Mouse (Mus musculus): ENCODE data around the gene Ttc17. TPM values are rescaled to one million over a fixed set of nuclear protein-coding genes. Genes with fewer than 3 reads are reported as not detected.
"Not testable (repeated sequence)": the region's sequence is repeated elsewhere in the genome, so short reads cannot be mapped to it uniquely, and the experiment has no call there.

The Ttc17 gene
- total and polyA plus RNA-seq, 3 experiments, result 16.6 to 35.4 (median 34.6) TPM

- Histone ChIP-seq H3K27ac (no peak overlapping the region), H3K4me3 (no peak overlapping the region), H3K27me3 (ENCODE audit: control insufficient read depth, insufficient read depth, low read length) (no peaks in the 10 kb centered on the region), H3K36me3 (ENCODE audit: control insufficient read depth, insufficient read depth, low read length) (peaks cover 18% of the 10 kb centered on the region), H3K4me1 (ENCODE audit: control insufficient read depth, insufficient read depth, low read length) (peaks cover 20% of the 10 kb centered on the region), H3K79me2 (replicated peaks; ENCODE audit: control insufficient read depth, insufficient read depth, low read length) (peaks cover 7% of the 10 kb centered on the region), H3K9ac (ENCODE audit: low read depth, low read length) (no peak overlapping the region)
- WGBS, result 92% methylated on average over 1 of the region's 1 CpGs
- TF ChIP-seq EP300 (IDR thresholded peaks at IDR 0.05; ENCODE audit: insufficient read depth, low read depth, low read length) (no peak), CTCF (IDR thresholded peaks at IDR 0.05) (no peak), POLR2A (IDR thresholded peaks at IDR 0.05; ENCODE audit: insufficient read depth, low read depth, low read length) (no peak)
- intact Hi-C loops (cut with DNase I), result no loop called here
- no peak for DNase-seq
These were observed 3.9 kb downstream of the Ttc17 start for GRCm38 (mm10) chr2:94402561-94402960.

- H3K9ac ChIP-seq (ENCODE audit: low read depth, low read length), result no peak overlapping the region
- WGBS, result 56% methylated on average over 7 of the region's 7 CpGs
- intact Hi-C loops (cut with DNase I), result no loop called here
- no peak for DNase-seq
- H3K36me3 ChIP-seq (ENCODE audit: control insufficient read depth, insufficient read depth, low read length), result peaks cover 20% of the 10 kb centered on the region
- no peak overlapping the region for H3K4me3 ChIP-seq
- H3K27me3 ChIP-seq (ENCODE audit: control insufficient read depth, insufficient read depth, low read length), result no peaks in the 10 kb centered on the region
- no peak for TF ChIP-seq EP300 (IDR thresholded peaks at IDR 0.05; ENCODE audit: insufficient read depth, low read depth, low read length)
- no peak for TF ChIP-seq CTCF (IDR thresholded peaks at IDR 0.05)
- no peak overlapping the region for H3K27ac ChIP-seq
- peaks cover 7% of the 10 kb centered on the region for H3K79me2 ChIP-seq (replicated peaks; ENCODE audit: control insufficient read depth, insufficient read depth, low read length)
- peaks cover 20% of the 10 kb centered on the region for H3K4me1 ChIP-seq (ENCODE audit: control insufficient read depth, insufficient read depth, low read length)
These were observed 4.4 kb downstream of the Ttc17 start for GRCm38 (mm10) chr2:94402096-94402495.

GRCm38 (mm10) chr2:94401006-94401405, 5.5 kb downstream of the Ttc17 start:
- Histone ChIP-seq H3K9ac (ENCODE audit: low read depth, low read length) (no peak overlapping the region), H3K79me2 (replicated peaks; ENCODE audit: control insufficient read depth, insufficient read depth, low read length) (peaks cover 7% of the 10 kb centered on the region), H3K4me1 (ENCODE audit: control insufficient read depth, insufficient read depth, low read length) (peaks cover 21% of the 10 kb centered on the region), H3K36me3 (ENCODE audit: control insufficient read depth, insufficient read depth, low read length) (peaks cover 21% of the 10 kb centered on the region), H3K27me3 (ENCODE audit: control insufficient read depth, insufficient read depth, low read length) (no peaks in the 10 kb centered on the region), H3K27ac (no peak overlapping the region), H3K4me3 (no peak overlapping the region)
- WGBS, result 55% methylated on average over 3 of the region's 3 CpGs
- intact Hi-C loops (cut with DNase I), result no loop called here
- TF ChIP-seq POLR2A (IDR thresholded peaks at IDR 0.05; ENCODE audit: insufficient read depth, low read depth, low read length) (no peak), EP300 (IDR thresholded peaks at IDR 0.05; ENCODE audit: insufficient read depth, low read depth, low read length) (no peak), CTCF (IDR thresholded peaks at IDR 0.05) (no peak)
- no peak for DNase-seq

- H3K36me3 ChIP-seq (ENCODE audit: control insufficient read depth, insufficient read depth, low read length), result peaks cover 18% of the 10 kb centered on the region
These were observed 8.1 kb downstream of the Ttc17 start for GRCm38 (mm10) chr2:94398138-94398970.

GRCm38 (mm10) chr2:94397453-94397852, 9.0 kb downstream of the Ttc17 start:
- intact Hi-C loops (cut with DNase I), result no loop called here
- Histone ChIP-seq H3K36me3 (ENCODE audit: control insufficient read depth, insufficient read depth, low read length) (peaks cover 17% of the 10 kb centered on the region), H3K27ac (no peak overlapping the region; the same call in 1 of the 2 replicates), H3K4me3 (no peak overlapping the region), H3K79me2 (replicated peaks; ENCODE audit: control insufficient read depth, insufficient read depth, low read length) (peaks cover 3% of the 10 kb centered on the region), H3K4me1 (ENCODE audit: control insufficient read depth, insufficient read depth, low read length) (peaks cover 18% of the 10 kb centered on the region), H3K27me3 (ENCODE audit: control insufficient read depth, insufficient read depth, low read length) (no peaks in the 10 kb centered on the region), H3K9ac (ENCODE audit: low read depth, low read length) (no peak overlapping the region)
- 51% methylated on average over 5 of the region's 5 CpGs for WGBS
- no peak for DNase-seq
- TF ChIP-seq POLR2A (IDR thresholded peaks at IDR 0.05; ENCODE audit: insufficient read depth, low read depth, low read length) (no peak), EP300 (IDR thresholded peaks at IDR 0.05; ENCODE audit: insufficient read depth, low read depth, low read length) (no peak), CTCF (IDR thresholded peaks at IDR 0.05) (no peak)

More at GRCm38 (mm10) chr2:94398138-94398970, 8.1 kb downstream of the Ttc17 start:
- TF ChIP-seq EP300 (IDR thresholded peaks at IDR 0.05; ENCODE audit: insufficient read depth, low read depth, low read length) (no peak), POLR2A (IDR thresholded peaks at IDR 0.05; ENCODE audit: insufficient read depth, low read depth, low read length) (no peak), CTCF (IDR thresholded peaks at IDR 0.05) (no peak)
- Histone ChIP-seq H3K27ac (peak overlapping the region; percentile 55), H3K4me3 (no peak overlapping the region), H3K9ac (ENCODE audit: low read depth, low read length) (no peak overlapping the region), H3K4me1 (ENCODE audit: control insufficient read depth, insufficient read depth, low read length) (peaks cover 18% of the 10 kb centered on the region), H3K79me2 (replicated peaks; ENCODE audit: control insufficient read depth, insufficient read depth, low read length) (peaks cover 6% of the 10 kb centered on the region), H3K27me3 (ENCODE audit: control insufficient read depth, insufficient read depth, low read length) (no peaks in the 10 kb centered on the region)
- intact Hi-C loops (cut with DNase I), result no loop called here
- WGBS, result 26% methylated on average over 8 of the region's 8 CpGs
- DNase-seq, result peak; percentile 62 to 80

- no peak overlapping the region for H3K27ac ChIP-seq
- TF ChIP-seq CTCF (IDR thresholded peaks at IDR 0.05) (no peak), POLR2A (IDR thresholded peaks at IDR 0.05; ENCODE audit: insufficient read depth, low read depth, low read length) (no peak), EP300 (IDR thresholded peaks at IDR 0.05; ENCODE audit: insufficient read depth, low read depth, low read length) (no peak)
- peaks cover 16% of the 10 kb centered on the region for H3K4me1 ChIP-seq (ENCODE audit: control insufficient read depth, insufficient read depth, low read length)
- peaks cover 6% of the 10 kb centered on the region; the same call in 1 of the 2 replicates for H3K79me2 ChIP-seq (replicated peaks; ENCODE audit: control insufficient read depth, insufficient read depth, low read length)
- H3K27me3 ChIP-seq (ENCODE audit: control insufficient read depth, insufficient read depth, low read length), result no peaks in the 10 kb centered on the region
- peaks cover 14% of the 10 kb centered on the region for H3K36me3 ChIP-seq (ENCODE audit: control insufficient read depth, insufficient read depth, low read length)
- H3K4me3 ChIP-seq, result no peak overlapping the region
- DNase-seq, result no peak
- 32% methylated on average over 5 of the region's 5 CpGs for WGBS
- H3K9ac ChIP-seq (ENCODE audit: low read depth, low read length), result no peak overlapping the region
- intact Hi-C loops (cut with DNase I), result no loop called here
These were observed 10.2 kb downstream of the Ttc17 start for GRCm38 (mm10) chr2:94396325-94396724.

- H3K36me3 ChIP-seq (ENCODE audit: control insufficient read depth, insufficient read depth, low read length); intact Hi-C loops (cut with DNase I); H3K79me2 ChIP-seq (replicated peaks; ENCODE audit: control insufficient read depth, insufficient read depth, low read length); H3K9ac ChIP-seq (ENCODE audit: low read depth, low read length); H3K27me3 ChIP-seq (ENCODE audit: control insufficient read depth, insufficient read depth, low read length); H3K27ac ChIP-seq; H3K4me3 ChIP-seq; H3K4me1 ChIP-seq (ENCODE audit: control insufficient read depth, insufficient read depth, low read length); DNase-seq: not testable (repeated sequence)
- 80% methylated on average over 12 of the region's 12 CpGs for WGBS
These were observed 15.4 kb downstream of the Ttc17 start for GRCm38 (mm10) chr2:94391127-94391526.
